Mouse (Mus musculus) left cerebral cortex, postnatal 10 days (tissue): ENCODE results near the gene Aig1. TPM values are rescaled to one million over a fixed set of nuclear protein-coding genes. Genes with fewer than 3 reads are reported as not detected.

ENCODE experiments used
- DNase-seq, 2 experiments: peaks; one replicate each; pipeline ENCODE4 v3.0.0; 2021 to 2022; ENCODE audit warnings: low spot score in 2 of 2, mixed read lengths in 1 of 2; ENCODE audit errors: extremely low spot score in 1 of 2
- intact Hi-C: fragments of 180-260 bp; cut with DNase I; formaldehyde crosslinking; loops from one replicate; pipeline ENCODE4 v1.15.1; 2025
- total RNA-seq, 2 experiments: library from RNA; stranded (reverse); gene quantifications; 2 replicates each; pipeline ENCODE4 v1.2.3; 2021

The Aig1 gene
- total RNA-seq, 2 experiments from 2014 or later, result 71.2 to 76.6 TPM

- intact Hi-C loops, result no loop called here
- DNase-seq, result peak in 1 of 2 experiments; percentile 45
Measured at GRCm38 (mm10) chr10:13682565-13682964, 186.2 kb downstream of the Aig1 start.

- DNase-seq, result no peak
- intact Hi-C loops, result no loop called here
Measured at GRCm38 (mm10) chr10:13677440-13677839, 191.3 kb downstream of the Aig1 start.

GRCm38 (mm10) chr10:13675033-13675379 lies 193.8 kb downstream of the Aig1 start:
- intact Hi-C loops, result no loop called here
- no peak for DNase-seq

GRCm38 (mm10) chr10:13674304-13675032 lies 194.3 kb downstream of the Aig1 start:
- peak in 1 of 2 experiments; percentile 30 for DNase-seq
- intact Hi-C loops, result loop anchor here (5.0 kb wide), 1 partner anchor 168 kb away; no protein-coding TSS in a partner anchor

- intact Hi-C loops, result no loop called here
- no peak for DNase-seq
Measured at GRCm38 (mm10) chr10:13667166-13667696, 201.5 kb downstream of the Aig1 start.

GRCm38 (mm10) chr10:13663476-13663875 lies 205.3 kb downstream of the Aig1 start:
- intact Hi-C loops, result no loop called here
- DNase-seq, result no peak

- DNase-seq, result no peak
- intact Hi-C loops, result no loop called here
Measured at GRCm38 (mm10) chr10:13659778-13660177, 209.0 kb downstream of the Aig1 start.

GRCm38 (mm10) chr10:13653739-13654462 lies 214.9 kb downstream of the Aig1 start:
- no peak for DNase-seq
- intact Hi-C loops, result no loop called here

- intact Hi-C loops, result no loop called here
- no peak for DNase-seq
Measured at GRCm38 (mm10) chr10:13653326-13653725, 215.5 kb downstream of the Aig1 start.

GRCm38 (mm10) chr10:13652061-13652460 lies 216.7 kb downstream of the Aig1 start:
- intact Hi-C loops, result no loop called here
- no peak for DNase-seq

- no peak for DNase-seq
- intact Hi-C loops, result no loop called here
Measured at GRCm38 (mm10) chr10:13641750-13642149, 227.0 kb downstream of the Aig1 start.

GRCm38 (mm10) chr10:13631796-13632195 lies 237.0 kb downstream of the Aig1 start:
- no peak for DNase-seq
- intact Hi-C loops, result no loop called here

- intact Hi-C loops, result no loop called here
- DNase-seq, result no peak
Measured at GRCm38 (mm10) chr10:13623735-13624134, 245.0 kb downstream of the Aig1 start.

GRCm38 (mm10) chr10:13600926-13601325 lies 267.9 kb downstream of the Aig1 start:
- DNase-seq, result peak in 1 of 2 experiments; percentile 31
- intact Hi-C loops, result no loop called here

GRCm38 (mm10) chr10:13597491-13597890 lies 271.3 kb downstream of the Aig1 start:
- intact Hi-C loops, result no loop called here
- DNase-seq, result no peak

Other genes with a start within 250 kb of the Aig1 start
- 100 to 1,000 TPM; 277 to 292 TPM for gene Hivep2, start 97.1 kb upstream of the Aig1 start, total RNA-seq